8 mouse cellular contexts compared by ENCODE assay signal in genomic region chr5:115614948-115615347, GRCm38 (mm10). TPM values are rescaled to one million over a fixed set of nuclear protein-coding genes. Genes with fewer than 3 reads are reported as not detected.
DNase-seq lines count a peak whose midpoint lies in the region; ATAC-seq lines count a peak whose summit lies in the region.
"Had no signal": no experiment of that assay in that cellular context is flagged by ENCODE, and none has a peak within 500 bp of the region (broad histone marks: within the 10 kb centered on the region; RNA-seq: fewer than 3 reads in every experiment).

No protein-coding gene starts in this region.

- peak; percentile 75 for DNase-seq in liver
- no peak for DNase-seq in liver, embryonic 11.5 days (ENCODE audit: low spot score)
- peak; percentile 50 for DNase-seq in NIH3T3 (ENCODE audit: low read depth)
- DNase-seq in embryo, embryonic 10 days (ENCODE audit: low spot score), result peak; percentile 51
- peak; percentile 82 for DNase-seq in heart, postnatal 4 days

- no peak for ATAC-seq in liver, embryonic 11.5 days (replicated peaks; ENCODE audit: low FRiP score)
- 0 out of 2 replicates have a peak, but pooled peaks have one; percentile 45 for ATAC-seq in monocyte, adult 5-6 weeks (replicated peaks; ENCODE audit: insufficient number of reproducible peaks, low FRiP score, low TSS enrichment, poor library complexity, severe bottlenecking)
- ATAC-seq in frontal cortex, adult (ENCODE audit: low TSS enrichment), result no peak

- peaks cover 93% of the 10 kb centered on the region for H3K36me3 ChIP-seq in liver, embryonic 11.5 days (ENCODE audit: control insufficient read depth, insufficient read depth, low read length)

- no peaks in the 10 kb centered on the region for H3K27me3 ChIP-seq in liver, embryonic 11.5 days (replicated peaks; ENCODE audit: control insufficient read depth, insufficient read depth, low read length)
- H3K27me3 ChIP-seq: neural tube, embryonic 13.5 days had no signal

- no peak overlapping the region for H3K9ac ChIP-seq in liver, embryonic 11.5 days (ENCODE audit: low read depth, low read length)
- H3K9ac ChIP-seq: neural tube, embryonic 13.5 days had no signal

- no peak overlapping the region for H3K4me3 ChIP-seq in liver, embryonic 11.5 days (ENCODE audit: low read depth, low read length)
- H3K4me3 ChIP-seq: neural tube, embryonic 13.5 days had no signal

- no peak overlapping the region for H3K4me2 ChIP-seq in liver, embryonic 11.5 days
- H3K4me2 ChIP-seq: neural tube, embryonic 13.5 days had no signal

- H3K27ac ChIP-seq in liver, embryonic 11.5 days (ENCODE audit: low read depth, low read length), result no peak overlapping the region
- H3K27ac ChIP-seq: neural tube, embryonic 13.5 days had no signal

- WGBS in liver, embryonic 11.5 days, result 81% methylated on average over 7 of the region's 7 CpGs

- H3K9me3 ChIP-seq in liver, embryonic 11.5 days (ENCODE audit: control insufficient read depth, low read length), result no peaks in the 10 kb centered on the region
- H3K9me3 ChIP-seq: neural tube, embryonic 13.5 days had no signal

- peaks cover 7% of the 10 kb centered on the region for H3K4me1 ChIP-seq in liver, embryonic 11.5 days (replicated peaks; ENCODE audit: control insufficient read depth, insufficient read depth, low read length)
- H3K4me1 ChIP-seq: neural tube, embryonic 13.5 days had no signal

RNA-seq across cellular contexts. Expression of gene Rab35, which starts 16.8 kb away (rescaled TPM):
- polyA plus RNA-seq in liver, embryonic 11.5 days (2014; fragmentation: Nextera tagmentation; extraction: Ambion mirVana), result 22.5 and 26.1 TPM in 2 replicates
- 10 to 100 TPM; 56.8 to 58.2 TPM for total RNA-seq in heart, postnatal 4 days (2021)
- total RNA-seq in monocyte, adult 5-6 weeks (2017), result 44.1 to 51.4 TPM (median 46.2 TPM) in 3 replicates

RNA-seq across cellular contexts. Expression of gene Gcn1l1, which starts 49.9 kb away (rescaled TPM):
- polyA plus RNA-seq in liver, embryonic 11.5 days (2014; fragmentation: Nextera tagmentation; extraction: Ambion mirVana), result 51.0 and 55.6 TPM in 2 replicates
- total RNA-seq in heart, postnatal 4 days (2021), result 10 to 100 TPM; 52.7 to 56.7 TPM
- 16.9 to 37.5 TPM (median 22.8 TPM) in 3 replicates for total RNA-seq in monocyte, adult 5-6 weeks (2017)

RNA-seq across cellular contexts. Expression of gene Rplp0, which starts 55.7 kb away (rescaled TPM):
- 2,436 and 2,466 TPM in 2 replicates for polyA plus RNA-seq in liver, embryonic 11.5 days (2014; fragmentation: Nextera tagmentation; extraction: Ambion mirVana)
- total RNA-seq in heart, postnatal 4 days (2021), result 100 to 1,000 TPM; 852 to 919 TPM
- total RNA-seq in monocyte, adult 5-6 weeks (2017), result 991 to 1,396 TPM (median 1,306 TPM) in 3 replicates
